ENCODE assay signal across 22 mouse cellular contexts in genomic region chr4:58997081-58997480, GRCm38 (mm10). TPM values are rescaled to one million over a fixed set of nuclear protein-coding genes. Genes with fewer than 3 reads are reported as not detected.
DNase-seq lines count a peak whose midpoint lies in the region; ATAC-seq lines count a peak whose summit lies in the region.
"Had no signal": no experiment of that assay in that cellular context is flagged by ENCODE, and none has a peak within 500 bp of the region (broad histone marks: within the 10 kb centered on the region; RNA-seq: fewer than 3 reads in every experiment).

No protein-coding gene starts in this region.

- no peak overlapping the region for H3K27ac ChIP-seq in liver, embryonic 16.5 days (ENCODE audit: low read length)
- no peak overlapping the region for H3K27ac ChIP-seq in liver, embryonic 11.5 days (ENCODE audit: low read depth, low read length)
- H3K27ac ChIP-seq in kidney, embryonic 15.5 days: peak overlapping the region; percentile 10; the same call in 1 of the 2 replicates
- H3K27ac ChIP-seq in stomach, embryonic 16.5 days (ENCODE audit: low read length): no peak overlapping the region; the same call in 1 of the 2 replicates
- H3K27ac ChIP-seq: embryonic facial prominence, embryonic 15.5 days; forebrain, embryonic 10.5 days; heart, adult 2 months; hindbrain, embryonic 12.5 days; macrophage; midbrain, embryonic 13.5 days had no signal

- 65% methylated on average over 5 of the region's 5 CpGs for WGBS in liver, embryonic 16.5 days (ENCODE audit: insufficient replicate concordance)
- WGBS in liver, embryonic 11.5 days: 70% methylated on average over 5 of the region's 5 CpGs
- 55% methylated on average over 5 of the region's 5 CpGs for WGBS in kidney, embryonic 15.5 days
- 46% methylated on average over 5 of the region's 5 CpGs for WGBS in stomach, embryonic 16.5 days

- H3K9me3 ChIP-seq in liver, embryonic 16.5 days (replicated peaks; ENCODE audit: control insufficient read depth, low read length): no peaks in the 10 kb centered on the region
- H3K9me3 ChIP-seq in liver, embryonic 11.5 days (ENCODE audit: control insufficient read depth, low read length): no peaks in the 10 kb centered on the region
- no peaks in the 10 kb centered on the region for H3K9me3 ChIP-seq in kidney, embryonic 15.5 days (replicated peaks)
- no peaks in the 10 kb centered on the region for H3K9me3 ChIP-seq in stomach, embryonic 16.5 days (replicated peaks; ENCODE audit: control insufficient read depth, low read length)
- H3K9me3 ChIP-seq: embryonic facial prominence, embryonic 15.5 days; forebrain, embryonic 10.5 days; hindbrain, embryonic 12.5 days; midbrain, embryonic 13.5 days had no signal

- peaks cover 10% of the 10 kb centered on the region for H3K4me1 ChIP-seq in liver, embryonic 16.5 days (ENCODE audit: control insufficient read depth, low read depth, low read length)
- H3K4me1 ChIP-seq in liver, embryonic 11.5 days (replicated peaks; ENCODE audit: control insufficient read depth, insufficient read depth, low read length): peaks cover 22% of the 10 kb centered on the region
- peaks cover 25% of the 10 kb centered on the region for H3K4me1 ChIP-seq in kidney, embryonic 15.5 days
- peaks cover 10% of the 10 kb centered on the region; the same call in 1 of the 2 replicates for H3K4me1 ChIP-seq in stomach, embryonic 16.5 days (ENCODE audit: control insufficient read depth, insufficient read depth, low read length)
- H3K4me1 ChIP-seq: embryonic facial prominence, embryonic 15.5 days; forebrain, embryonic 10.5 days; hindbrain, embryonic 12.5 days; midbrain, embryonic 13.5 days had no signal

- DNase-seq in adrenal gland, postnatal 14 days: peak; percentile 34
- no peak for DNase-seq in adrenal gland, postnatal 25 days
- DNase-seq in liver, embryonic 11.5 days (ENCODE audit: low spot score): no peak
- no peak for DNase-seq in spleen, postnatal 36 days (ENCODE audit: low spot score in 2 of 2)
- DNase-seq in cerebellum, adult 18-20 months: no peak
- DNase-seq: adrenal gland, adult 8-10 months; cerebellum, adult 8-10 months; heart, adult 2 months; lung, embryonic 14.5 days; right cerebral cortex, adult 18-20 months; spleen, adult 18-20 months; thymus, postnatal 36 days had no signal

- no peak overlapping the region for H3K4me3 ChIP-seq in liver, embryonic 16.5 days (ENCODE audit: low read depth, low read length)
- H3K4me3 ChIP-seq in liver, embryonic 11.5 days (ENCODE audit: low read depth, low read length): no peak overlapping the region
- no peak overlapping the region for H3K4me3 ChIP-seq in kidney, embryonic 15.5 days (replicated peaks)
- H3K4me3 ChIP-seq in stomach, embryonic 16.5 days (replicated peaks; ENCODE audit: low read length): no peak overlapping the region
- H3K4me3 ChIP-seq: embryonic facial prominence, embryonic 15.5 days; forebrain, embryonic 10.5 days; heart, adult 2 months; hindbrain, embryonic 12.5 days; midbrain, embryonic 13.5 days had no signal

- ATAC-seq in liver, embryonic 16.5 days (ENCODE audit: low read depth): peak; percentile 47; the same call in 1 of the 2 replicates
- no peak for ATAC-seq in liver, embryonic 11.5 days (replicated peaks; ENCODE audit: low FRiP score)
- no peak for ATAC-seq in kidney, embryonic 15.5 days (replicated peaks; ENCODE audit: low FRiP score)
- ATAC-seq in stomach, embryonic 16.5 days (ENCODE audit: insufficient read depth, low FRiP score): peak; percentile 28; the same call in 1 of the 2 replicates
- ATAC-seq: midbrain, embryonic 13.5 days had no signal

- H3K27me3 ChIP-seq in liver, embryonic 16.5 days (ENCODE audit: control insufficient read depth, insufficient read depth, low read depth, low read length): no peaks in the 10 kb centered on the region
- H3K27me3 ChIP-seq in liver, embryonic 11.5 days (replicated peaks; ENCODE audit: control insufficient read depth, insufficient read depth, low read length): no peaks in the 10 kb centered on the region
- H3K27me3 ChIP-seq in kidney, embryonic 15.5 days: 0 out of 2 replicates have a peak, but pooled peaks cover 3% of the 10 kb centered on the region
- H3K27me3 ChIP-seq in stomach, embryonic 16.5 days (ENCODE audit: control insufficient read depth, insufficient read depth, low read length): no peaks in the 10 kb centered on the region
- H3K27me3 ChIP-seq: CH12.LX; embryonic facial prominence, embryonic 15.5 days; hindbrain, embryonic 12.5 days; midbrain, embryonic 13.5 days had no signal

- H3K4me2 ChIP-seq in liver, embryonic 16.5 days (ENCODE audit: low read depth, low read length): no peak overlapping the region
- H3K4me2 ChIP-seq in liver, embryonic 11.5 days: no peak overlapping the region
- no peak overlapping the region for H3K4me2 ChIP-seq in kidney, embryonic 15.5 days
- no peak overlapping the region for H3K4me2 ChIP-seq in stomach, embryonic 16.5 days (ENCODE audit: low read depth, low read length)
- H3K4me2 ChIP-seq: embryonic facial prominence, embryonic 15.5 days; hindbrain, embryonic 12.5 days; lung, embryonic 14.5 days; midbrain, embryonic 13.5 days had no signal

- no peaks in the 10 kb centered on the region for H3K36me3 ChIP-seq in liver, embryonic 16.5 days (ENCODE audit: control insufficient read depth, insufficient read depth)
- no peaks in the 10 kb centered on the region for H3K36me3 ChIP-seq in liver, embryonic 11.5 days (ENCODE audit: control insufficient read depth, insufficient read depth, low read length)
- no peaks in the 10 kb centered on the region for H3K36me3 ChIP-seq in kidney, embryonic 15.5 days
- H3K36me3 ChIP-seq in stomach, embryonic 16.5 days (ENCODE audit: control insufficient read depth, insufficient read depth, low read length): no peaks in the 10 kb centered on the region
- H3K36me3 ChIP-seq: embryonic facial prominence, embryonic 15.5 days; forebrain, embryonic 10.5 days; hindbrain, embryonic 12.5 days; midbrain, embryonic 13.5 days had no signal

- H3K9ac ChIP-seq in liver, embryonic 16.5 days (ENCODE audit: low read depth, low read length): no peak overlapping the region
- no peak overlapping the region for H3K9ac ChIP-seq in liver, embryonic 11.5 days (ENCODE audit: low read depth, low read length)
- no peak overlapping the region for H3K9ac ChIP-seq in kidney, embryonic 15.5 days
- no peak overlapping the region for H3K9ac ChIP-seq in stomach, embryonic 16.5 days (ENCODE audit: low read length)
- H3K9ac ChIP-seq: embryonic facial prominence, embryonic 15.5 days; hindbrain, embryonic 12.5 days; lung, embryonic 14.5 days; midbrain, embryonic 13.5 days had no signal

RNA-seq across cellular contexts. Expression of gene Dnajc25, which starts 2.2 kb away (rescaled TPM):
- total RNA-seq in adrenal gland, postnatal 14 days (2021): 18.7 and 19.3 TPM in 2 replicates
- total RNA-seq in adrenal gland, postnatal 25 days (2021): 15.6 and 16.1 TPM in 2 replicates
- 3.9 and 5.5 TPM in 2 replicates for polyA plus RNA-seq in liver, embryonic 16.5 days (2015; fragmentation: Nextera tagmentation; extraction: Ambion mirVana)
- 8.8 and 11.1 TPM in 2 replicates for polyA plus RNA-seq in liver, embryonic 11.5 days (2014; fragmentation: Nextera tagmentation; extraction: Ambion mirVana)
- 10.2 and 10.9 TPM in 2 replicates for polyA plus RNA-seq in kidney, embryonic 15.5 days (2015; fragmentation: Nextera tagmentation; extraction: Ambion mirVana)
- 8.3 and 8.7 TPM in 2 replicates for polyA plus RNA-seq in stomach, embryonic 16.5 days (2015; fragmentation: Nextera tagmentation; extraction: Ambion mirVana)

RNA-seq across cellular contexts. Expression of gene Gm20503, which starts 5.9 kb away (rescaled TPM):
- 6.0 and 13.3 TPM in 2 replicates for total RNA-seq in adrenal gland, postnatal 14 days (2021)
- total RNA-seq in adrenal gland, postnatal 25 days (2021): 3.6 and 4.5 TPM in 2 replicates
- polyA plus RNA-seq in liver, embryonic 16.5 days (2015; fragmentation: Nextera tagmentation; extraction: Ambion mirVana): 4.2 and 6.3 TPM in 2 replicates
- polyA plus RNA-seq in liver, embryonic 11.5 days (2014; fragmentation: Nextera tagmentation; extraction: Ambion mirVana): 8.1 and 11.5 TPM in 2 replicates
- 14.4 and 15.2 TPM in 2 replicates for polyA plus RNA-seq in kidney, embryonic 15.5 days (2015; fragmentation: Nextera tagmentation; extraction: Ambion mirVana)
- polyA plus RNA-seq in stomach, embryonic 16.5 days (2015; fragmentation: Nextera tagmentation; extraction: Ambion mirVana): 7.3 and 9.1 TPM in 2 replicates
- total RNA-seq: common myeloid progenitor, adult 5-6 weeks had no signal
- polyA plus RNA-seq: heart, adult 2 months; macrophage had no signal

RNA-seq across cellular contexts. Expression of gene Ptgr1, which starts 10.2 kb away (rescaled TPM):
- 14.6 and 18.1 TPM in 2 replicates for total RNA-seq in adrenal gland, postnatal 14 days (2021)
- 16.9 and 25.6 TPM in 2 replicates for total RNA-seq in adrenal gland, postnatal 25 days (2021)
- 12.2 and 13.3 TPM in 2 replicates for polyA plus RNA-seq in liver, embryonic 16.5 days (2015; fragmentation: Nextera tagmentation; extraction: Ambion mirVana)
- 28.0 and 30.5 TPM in 2 replicates for polyA plus RNA-seq in liver, embryonic 11.5 days (2014; fragmentation: Nextera tagmentation; extraction: Ambion mirVana)
- 22.2 and 24.6 TPM in 2 replicates for polyA plus RNA-seq in kidney, embryonic 15.5 days (2015; fragmentation: Nextera tagmentation; extraction: Ambion mirVana)
- 105 and 120 TPM in 2 replicates for polyA plus RNA-seq in stomach, embryonic 16.5 days (2015; fragmentation: Nextera tagmentation; extraction: Ambion mirVana)

RNA-seq across cellular contexts. Expression of gene Gng10, which starts 37.8 kb away (rescaled TPM):
- total RNA-seq in adrenal gland, postnatal 14 days (2021): 25.7 and 30.0 TPM in 2 replicates
- total RNA-seq in adrenal gland, postnatal 25 days (2021): 25.4 and 26.8 TPM in 2 replicates
- 12.5 and 19.0 TPM in 2 replicates for polyA plus RNA-seq in liver, embryonic 16.5 days (2015; fragmentation: Nextera tagmentation; extraction: Ambion mirVana)
- 67.6 and 78.9 TPM in 2 replicates for polyA plus RNA-seq in liver, embryonic 11.5 days (2014; fragmentation: Nextera tagmentation; extraction: Ambion mirVana)
- polyA plus RNA-seq in kidney, embryonic 15.5 days (2015; fragmentation: Nextera tagmentation; extraction: Ambion mirVana): 101 and 105 TPM in 2 replicates
- polyA plus RNA-seq in stomach, embryonic 16.5 days (2015; fragmentation: Nextera tagmentation; extraction: Ambion mirVana): 127 and 147 TPM in 2 replicates

RNA-seq across cellular contexts. Expression of gene Zkscan16, which starts 53.7 kb away (rescaled TPM):
- 2.3 and 2.5 TPM in 2 replicates for total RNA-seq in adrenal gland, postnatal 14 days (2021)
- 1.4 and 5.2 TPM in 2 replicates for total RNA-seq in adrenal gland, postnatal 25 days (2021)
- polyA plus RNA-seq in liver, embryonic 16.5 days (2015; fragmentation: Nextera tagmentation; extraction: Ambion mirVana): 0.04 and 0.05 TPM in 2 replicates
- 0.21 and 0.29 TPM in 2 replicates for polyA plus RNA-seq in liver, embryonic 11.5 days (2014; fragmentation: Nextera tagmentation; extraction: Ambion mirVana)
- polyA plus RNA-seq in kidney, embryonic 15.5 days (2015; fragmentation: Nextera tagmentation; extraction: Ambion mirVana): 0.74 and 0.84 TPM in 2 replicates
- 0.62 and 0.84 TPM in 2 replicates for polyA plus RNA-seq in stomach, embryonic 16.5 days (2015; fragmentation: Nextera tagmentation; extraction: Ambion mirVana)
- total RNA-seq: CH12.LX; common myeloid progenitor, adult 5-6 weeks had no signal
- polyA plus RNA-seq: heart, adult 2 months; macrophage had no signal

Comparison
In these comparisons a context has a peak if more than half of its experiments do, and no peak if none do; other contexts are left out.
1. ATAC-seq: peak in liver, embryonic 16.5 days (single experiment) and stomach, embryonic 16.5 days (single experiment); none in liver, embryonic 11.5 days (single experiment) and kidney, embryonic 15.5 days (single experiment).